Mouse (Mus musculus): ENCODE data around the gene BC017158. TPM values are rescaled to one million over a fixed set of nuclear protein-coding genes. Genes with fewer than 3 reads are reported as not detected.

BC017158 gene
- total and polyA plus RNA-seq, 3 experiments: 6.2 to 12.7 (median 6.5) TPM

GRCm38 (mm10) chr7:128281765-128282164 is 16.2 kb downstream of the BC017158 start:
- no peaks in the 10 kb centered on the region for H3K27me3 ChIP-seq (ENCODE audit: control insufficient read depth, insufficient read depth, low read length)
- WGBS: 91% methylated on average over 11 of the region's 11 CpGs
- no peaks in the 10 kb centered on the region for H3K79me2 ChIP-seq (replicated peaks; ENCODE audit: control insufficient read depth, insufficient read depth, low read length)
- no peak overlapping the region for H3K27ac ChIP-seq
- TF ChIP-seq CTCF (IDR thresholded peaks at IDR 0.05) (no peak), POLR2A (IDR thresholded peaks at IDR 0.05; ENCODE audit: insufficient read depth, low read depth, low read length) (no peak), EP300 (IDR thresholded peaks at IDR 0.05; ENCODE audit: insufficient read depth, low read depth, low read length) (no peak)
- intact Hi-C loops (cut with DNase I): no loop called here
- no peak for DNase-seq
- no peaks in the 10 kb centered on the region for H3K36me3 ChIP-seq (ENCODE audit: control insufficient read depth, insufficient read depth, low read length)
- no peak overlapping the region for H3K9ac ChIP-seq (ENCODE audit: low read depth, low read length)
- H3K4me3 ChIP-seq: no peak overlapping the region
- no peaks in the 10 kb centered on the region for H3K4me1 ChIP-seq (ENCODE audit: control insufficient read depth, insufficient read depth, low read length)

- no peaks in the 10 kb centered on the region for H3K4me1 ChIP-seq (ENCODE audit: control insufficient read depth, insufficient read depth, low read length)
- H3K9ac ChIP-seq (ENCODE audit: low read depth, low read length): no peak overlapping the region
- no peaks in the 10 kb centered on the region for H3K36me3 ChIP-seq (ENCODE audit: control insufficient read depth, insufficient read depth, low read length)
- 93% methylated on average over 4 of the region's 4 CpGs for WGBS
- no peak overlapping the region for H3K4me3 ChIP-seq
- H3K79me2 ChIP-seq (replicated peaks; ENCODE audit: control insufficient read depth, insufficient read depth, low read length): no peaks in the 10 kb centered on the region
- DNase-seq: no peak
- no peak overlapping the region for H3K27ac ChIP-seq
- TF ChIP-seq EP300 (IDR thresholded peaks at IDR 0.05; ENCODE audit: insufficient read depth, low read depth, low read length) (no peak), POLR2A (IDR thresholded peaks at IDR 0.05; ENCODE audit: insufficient read depth, low read depth, low read length) (no peak), CTCF (IDR thresholded peaks at IDR 0.05) (no peak)
- intact Hi-C loops (cut with DNase I): no loop called here
- no peaks in the 10 kb centered on the region for H3K27me3 ChIP-seq (ENCODE audit: control insufficient read depth, insufficient read depth, low read length)
Measured at GRCm38 (mm10) chr7:128279750-128280149, 18.2 kb downstream of the BC017158 start.

GRCm38 (mm10) chr7:128276051-128276450 is 21.9 kb downstream of the BC017158 start:
- H3K4me1 ChIP-seq (ENCODE audit: control insufficient read depth, insufficient read depth, low read length): no peaks in the 10 kb centered on the region

GRCm38 (mm10) chr7:128271496-128271895 is 26.5 kb downstream of the BC017158 start:
- no peaks in the 10 kb centered on the region for H3K79me2 ChIP-seq (replicated peaks; ENCODE audit: control insufficient read depth, insufficient read depth, low read length)
- no peaks in the 10 kb centered on the region for H3K27me3 ChIP-seq (ENCODE audit: control insufficient read depth, insufficient read depth, low read length)
- 94% methylated on average over 9 of the region's 9 CpGs for WGBS
- no peak overlapping the region for H3K4me3 ChIP-seq
- H3K36me3 ChIP-seq (ENCODE audit: control insufficient read depth, insufficient read depth, low read length): no peaks in the 10 kb centered on the region
- H3K4me1 ChIP-seq (ENCODE audit: control insufficient read depth, insufficient read depth, low read length): no peaks in the 10 kb centered on the region
- no peak for DNase-seq
- TF ChIP-seq POLR2A (IDR thresholded peaks at IDR 0.05; ENCODE audit: insufficient read depth, low read depth, low read length) (no peak), EP300 (IDR thresholded peaks at IDR 0.05; ENCODE audit: insufficient read depth, low read depth, low read length) (no peak), CTCF (IDR thresholded peaks at IDR 0.05) (no peak)
- H3K9ac ChIP-seq (ENCODE audit: low read depth, low read length): no peak overlapping the region
- intact Hi-C loops (cut with DNase I): no loop called here
- no peak overlapping the region for H3K27ac ChIP-seq

More at GRCm38 (mm10) chr7:128276051-128276450, 21.9 kb downstream of the BC017158 start:
- Histone ChIP-seq H3K9ac (ENCODE audit: low read depth, low read length) (no peak overlapping the region), H3K4me3 (no peak overlapping the region), H3K27ac (no peak overlapping the region), H3K79me2 (replicated peaks; ENCODE audit: control insufficient read depth, insufficient read depth, low read length) (no peaks in the 10 kb centered on the region), H3K27me3 (ENCODE audit: control insufficient read depth, insufficient read depth, low read length) (no peaks in the 10 kb centered on the region), H3K36me3 (ENCODE audit: control insufficient read depth, insufficient read depth, low read length) (no peaks in the 10 kb centered on the region)
- TF ChIP-seq POLR2A (IDR thresholded peaks at IDR 0.05; ENCODE audit: insufficient read depth, low read depth, low read length) (no peak), EP300 (IDR thresholded peaks at IDR 0.05; ENCODE audit: insufficient read depth, low read depth, low read length) (no peak), CTCF (IDR thresholded peaks at IDR 0.05) (no peak)
- DNase-seq: no peak
- WGBS: 92% methylated on average over 6 of the region's 6 CpGs
- intact Hi-C loops (cut with DNase I): no loop called here

- no peaks in the 10 kb centered on the region for H3K27me3 ChIP-seq (ENCODE audit: control insufficient read depth, insufficient read depth, low read length)
- no peaks in the 10 kb centered on the region for H3K4me1 ChIP-seq (ENCODE audit: control insufficient read depth, insufficient read depth, low read length)
- H3K27ac ChIP-seq: no peak overlapping the region
- no peak overlapping the region for H3K9ac ChIP-seq (ENCODE audit: low read depth, low read length)
- H3K36me3 ChIP-seq (ENCODE audit: control insufficient read depth, insufficient read depth, low read length): no peaks in the 10 kb centered on the region
- TF ChIP-seq EP300 (IDR thresholded peaks at IDR 0.05; ENCODE audit: insufficient read depth, low read depth, low read length) (no peak), CTCF (IDR thresholded peaks at IDR 0.05) (no peak), POLR2A (IDR thresholded peaks at IDR 0.05; ENCODE audit: insufficient read depth, low read depth, low read length) (no peak)
- no peak overlapping the region for H3K4me3 ChIP-seq
- no peaks in the 10 kb centered on the region for H3K79me2 ChIP-seq (replicated peaks; ENCODE audit: control insufficient read depth, insufficient read depth, low read length)
- DNase-seq: no peak
- intact Hi-C loops (cut with DNase I): no loop called here
- 35% methylated on average over 13 of the region's 13 CpGs for WGBS
Measured at GRCm38 (mm10) chr7:128270431-128270850, 27.5 kb downstream of the BC017158 start.

- TF ChIP-seq EP300 (IDR thresholded peaks at IDR 0.05; ENCODE audit: insufficient read depth, low read depth, low read length): no peak
- no peak for TF ChIP-seq POLR2A (IDR thresholded peaks at IDR 0.05; ENCODE audit: insufficient read depth, low read depth, low read length)
- no peak for TF ChIP-seq CTCF (IDR thresholded peaks at IDR 0.05)
- intact Hi-C loops (cut with DNase I): no loop called here
- Histone ChIP-seq H3K27ac (no peak overlapping the region), H3K4me1 (ENCODE audit: control insufficient read depth, insufficient read depth, low read length) (no peaks in the 10 kb centered on the region), H3K36me3 (ENCODE audit: control insufficient read depth, insufficient read depth, low read length) (no peaks in the 10 kb centered on the region), H3K4me3 (no peak overlapping the region), H3K79me2 (replicated peaks; ENCODE audit: control insufficient read depth, insufficient read depth, low read length) (no peaks in the 10 kb centered on the region), H3K27me3 (ENCODE audit: control insufficient read depth, insufficient read depth, low read length) (no peaks in the 10 kb centered on the region), H3K9ac (ENCODE audit: low read depth, low read length) (no peak overlapping the region)
- no peak for DNase-seq
- 82% methylated on average over 7 of the region's 7 CpGs for WGBS
Measured at GRCm38 (mm10) chr7:128267813-128268212, 30.2 kb downstream of the BC017158 start.

All from heart, adult 2 months (tissue).